Mouse (Mus musculus) left cerebral cortex, adult 8-10 months (tissue): ENCODE measurements at regions not wholly inside any gene's neighbourhood (a gene's known extent, or its start where the extent isn't known, plus 50 kb on each side); places are given as distances from the start of the nearest gene placed in this dataset.
A peak's percentile ranks its signal among the peaks of the same experiment; 100 is the strongest.
"Not testable (repeated sequence)": the region's sequence is repeated elsewhere in the genome, so short reads cannot be mapped to it uniquely, and the experiment has no call there.

Experiments used
- DNase-seq, 2 experiments: peaks; one replicate each; pipeline ENCODE4 v3.0.0; 2022; ENCODE audit warnings: low spot score in 2 of 2

- no peak for DNase-seq
Observed at GRCm38 (mm10) chr13:104549016-104549415, 243.3 kb upstream of the Srek1ip1 start.

DNA sequence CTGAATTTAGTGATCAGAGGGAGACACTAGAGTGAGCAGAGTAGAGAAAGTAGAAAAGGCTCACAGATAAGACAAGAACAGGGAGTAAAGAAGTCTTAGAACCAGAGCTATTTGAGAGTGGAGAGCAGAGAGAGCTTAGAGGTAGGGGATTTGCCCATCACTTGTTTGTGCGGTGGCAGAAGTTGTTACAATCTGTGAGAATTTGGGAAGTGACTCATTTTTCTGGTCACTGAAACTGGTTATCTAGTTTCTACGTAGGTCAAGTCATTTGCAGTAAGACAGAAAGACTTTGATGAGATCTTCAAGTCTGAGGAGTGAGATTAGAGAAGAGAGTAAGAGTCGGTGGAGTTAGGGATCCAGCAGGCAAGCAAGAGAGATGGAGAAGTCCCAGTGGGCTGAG is 239.0 kb upstream of the Srek1ip1 start:
- no peak for DNase-seq

DNA sequence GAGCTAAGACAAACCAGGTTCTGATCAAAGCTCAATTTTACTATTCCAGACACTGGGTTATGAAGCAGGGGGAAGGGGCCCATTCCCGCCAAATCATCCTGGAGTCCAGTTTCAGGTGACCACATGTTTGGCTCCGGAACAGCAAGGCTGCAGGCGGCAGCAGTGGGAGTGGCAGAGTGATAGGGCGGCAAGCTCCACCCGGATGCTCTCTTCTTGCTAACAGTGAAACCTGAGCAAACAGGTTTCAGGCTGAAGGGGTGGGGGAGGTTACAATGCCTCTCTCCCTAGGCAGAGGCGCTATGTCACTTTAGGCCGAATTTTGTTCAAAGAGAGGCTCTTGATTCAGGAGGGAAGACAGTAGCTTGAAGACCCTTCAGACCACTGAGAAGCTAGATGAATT is 235.7 kb upstream of the Srek1ip1 start:
- DNase-seq = not testable (repeated sequence)

DNA sequence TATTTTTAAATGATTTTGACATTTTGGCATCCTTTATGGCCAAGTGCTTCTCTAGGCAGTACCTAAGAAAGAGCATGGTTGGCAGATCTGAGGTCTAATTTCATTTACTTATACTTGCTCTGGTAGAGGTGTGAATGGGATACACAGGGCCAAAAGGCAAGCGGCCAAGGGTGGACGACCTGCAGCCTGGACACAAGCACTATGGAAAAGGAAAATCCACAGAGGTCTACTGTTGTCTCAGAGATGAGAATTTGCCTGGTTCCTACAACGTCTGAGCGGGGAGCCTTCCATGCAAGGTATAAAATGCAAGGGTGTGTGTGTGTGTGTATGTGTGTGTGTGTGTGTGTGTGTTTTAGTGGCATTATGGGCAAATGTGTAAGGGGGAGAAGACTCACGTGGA is 232.4 kb upstream of the Srek1ip1 start:
- DNase-seq = no peak

- DNase-seq = no peak
Observed at GRCm38 (mm10) chr13:104560500-104561114, 231.7 kb upstream of the Srek1ip1 start.

DNA sequence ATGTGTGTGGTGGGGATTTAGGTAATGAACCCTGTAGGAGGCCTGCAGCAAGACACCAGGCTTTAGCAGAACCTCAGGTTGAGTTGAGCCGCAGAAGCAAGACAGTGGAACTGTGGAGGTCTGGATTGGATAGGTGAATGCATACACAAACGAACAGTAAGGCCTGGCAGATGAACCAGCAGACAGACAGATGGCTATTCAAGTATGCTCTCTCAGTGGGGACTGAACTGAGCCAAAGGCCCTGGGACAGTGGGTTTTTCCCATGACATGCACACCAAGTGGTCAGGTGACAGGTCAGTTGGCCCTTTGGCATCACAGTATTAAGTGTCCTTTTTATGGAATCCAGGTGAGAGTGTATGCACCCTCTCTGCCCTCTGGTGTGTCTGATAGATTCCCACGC is 229.7 kb upstream of the Srek1ip1 start:
- no peak for DNase-seq

DNA sequence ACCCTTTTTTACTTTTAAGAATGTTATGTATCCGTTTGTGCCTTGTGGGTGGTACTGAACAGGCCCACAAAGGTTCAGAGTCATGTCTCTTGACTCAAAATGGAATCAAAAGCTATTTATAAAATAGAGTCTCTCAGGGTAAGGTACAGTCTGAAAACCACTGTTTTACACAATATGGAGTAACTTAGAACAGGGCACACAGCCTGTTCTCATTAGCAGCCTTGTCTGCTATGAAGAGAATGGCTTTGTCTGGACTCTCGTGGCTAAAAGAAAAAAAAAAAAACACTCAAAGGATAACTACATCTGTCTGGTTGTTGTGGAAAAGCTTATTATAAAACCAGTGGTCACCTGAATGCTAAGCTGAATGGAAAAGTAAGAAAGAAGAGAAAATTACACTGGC is 229.3 kb upstream of the Srek1ip1 start:
- DNase-seq = no peak

DNA sequence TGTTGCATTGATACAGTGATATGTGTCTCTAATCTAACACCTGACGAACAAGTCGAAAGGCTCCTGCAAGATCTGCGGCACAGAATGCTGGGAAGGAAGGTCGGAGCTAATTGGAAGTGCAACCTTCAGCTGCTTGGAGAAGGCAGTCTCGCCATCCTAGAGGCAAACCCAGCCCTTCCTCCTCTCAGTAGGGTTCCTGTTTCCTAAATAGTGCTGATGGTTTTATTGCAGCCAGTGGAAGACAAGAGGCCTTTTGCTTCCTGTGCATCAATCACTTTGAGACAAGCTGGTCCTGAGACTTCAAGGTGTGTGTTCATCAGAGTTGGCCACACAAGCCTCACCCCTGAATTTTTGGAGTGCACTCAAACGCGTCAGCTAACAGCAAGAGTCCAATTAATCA is 228.4 kb upstream of the Srek1ip1 start:
- DNase-seq = no peak

DNA sequence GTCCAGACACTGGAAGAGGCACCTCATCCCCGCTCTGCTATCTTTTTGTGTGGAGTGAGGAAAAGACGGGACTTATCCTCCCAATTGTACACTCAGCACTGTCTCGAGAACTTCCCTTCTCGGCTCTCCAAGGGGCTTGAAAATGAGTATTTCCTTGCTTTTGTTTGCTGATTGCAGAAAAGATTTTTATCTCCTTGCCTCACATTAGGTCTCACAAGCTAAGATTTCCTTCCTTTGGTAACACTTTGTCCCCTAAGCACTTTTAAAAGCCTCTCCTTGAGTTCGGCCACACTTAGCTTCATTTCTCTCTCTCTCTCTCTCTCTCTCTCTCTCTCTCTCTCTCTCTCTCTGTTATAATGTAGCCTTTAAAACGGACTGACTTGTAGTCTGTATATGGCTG is 222.5 kb upstream of the Srek1ip1 start:
- DNase-seq = no peak

GRCm38 (mm10) chr13:104572236-104572635 is 220.0 kb upstream of the Srek1ip1 start:
- no peak for DNase-seq

DNA sequence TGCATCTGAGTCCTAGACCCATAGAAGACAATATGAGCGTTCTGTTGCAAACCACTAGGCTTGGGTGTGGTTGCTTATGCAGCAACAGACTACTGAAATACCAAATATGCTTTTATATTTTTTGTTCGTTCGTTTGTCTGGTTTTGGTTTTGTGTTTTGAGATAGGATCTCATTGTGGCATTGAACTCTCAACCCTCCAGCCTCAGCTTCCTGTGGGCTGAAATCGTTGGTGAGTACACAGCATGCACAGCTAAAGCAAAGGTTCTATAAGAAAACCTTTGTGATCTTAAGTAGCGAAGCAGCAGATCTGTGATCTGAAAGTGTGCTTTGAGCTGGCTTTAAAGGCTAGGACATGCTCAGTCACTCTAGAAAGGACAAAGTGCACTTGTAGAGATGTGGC is 217.9 kb upstream of the Srek1ip1 start:
- DNase-seq = no peak

DNA sequence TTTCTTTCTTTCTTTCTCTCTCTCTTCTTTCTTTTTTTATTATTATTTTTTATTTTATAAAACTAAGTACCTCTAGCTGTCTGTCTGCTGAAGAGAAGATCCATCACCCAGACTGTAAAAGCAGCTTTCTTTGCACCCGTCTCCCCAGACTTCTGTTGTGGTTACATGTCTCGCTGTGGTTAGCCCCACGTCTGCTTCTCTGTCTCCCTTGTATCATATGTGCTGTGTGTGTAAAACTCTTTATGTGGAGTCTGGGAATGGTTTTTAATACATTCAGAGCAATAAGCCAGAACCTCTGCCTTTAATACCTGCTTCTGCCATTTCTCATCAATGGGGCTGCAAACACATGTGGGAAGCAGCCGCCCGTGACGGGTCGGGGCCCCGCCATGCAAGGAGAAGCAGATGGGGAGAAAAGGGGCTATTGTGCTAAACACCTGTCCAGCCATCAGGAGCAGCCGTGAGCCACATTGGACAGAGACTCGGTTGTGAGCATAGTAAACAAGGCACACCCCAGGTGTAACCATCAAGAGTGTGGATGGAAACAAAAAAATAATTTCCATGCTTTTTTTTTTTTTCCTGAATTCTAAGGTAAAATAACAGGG is 216.0 kb upstream of the Srek1ip1 start:
- DNase-seq = no peak

GRCm38 (mm10) chr13:104577856-104578255 is 214.4 kb upstream of the Srek1ip1 start:
- no peak for DNase-seq

- DNase-seq = peak in 1 of 2 experiments; percentile 15
Observed at GRCm38 (mm10) chr13:104580686-104581350, 211.5 kb upstream of the Srek1ip1 start.
